Mouse (Mus musculus) ES-Bruce4 (cell line): ENCODE measurements at regions not wholly inside any gene's neighbourhood (a gene's known extent, or its start where the extent isn't known, plus 50 kb on each side); places are given as distances from the start of the nearest gene placed in this dataset.

ENCODE experiments used
- H3K27ac ChIP-seq: 2 replicates; pipeline ENCODE4 v1.5.1; 2012; ENCODE audit warnings: low read length, inconsistent platforms; ENCODE audit not compliant: insufficient read depth
- H3K27me3 ChIP-seq: 2 replicates; pipeline ENCODE4 v1.6.1; 2012; ENCODE audit warnings: mild to moderate bottlenecking, low read length, inconsistent platforms; ENCODE audit not compliant: control insufficient read depth, poor library complexity, insufficient read depth, severe bottlenecking
- H3K36me3 ChIP-seq: 2 replicates; pipeline ENCODE4 v1.6.1; 2012; ENCODE audit warnings: inconsistent platforms, mild to moderate bottlenecking, low read length, moderate library complexity; ENCODE audit not compliant: control insufficient read depth, poor library complexity, insufficient read depth, severe bottlenecking
- H3K4me1 ChIP-seq: one replicate; pipeline ENCODE4 v1.8.1; 2011; ENCODE audit warnings: low read length; ENCODE audit not compliant: control insufficient read depth, insufficient read depth
- H3K4me3 ChIP-seq: 2 replicates; pipeline ENCODE4 v1.5.1; 2011; ENCODE audit warnings: low read depth, mild to moderate bottlenecking, low read length
- H3K9ac ChIP-seq: 2 replicates; pipeline ENCODE4 v1.6.1; 2012; ENCODE audit warnings: low read depth, mild to moderate bottlenecking, inconsistent platforms; ENCODE audit not compliant: poor library complexity, severe bottlenecking
- H3K9me3 ChIP-seq: replicated peaks from 2 replicates; pipeline ENCODE4 v1.6.1; 2012; ENCODE audit warnings: mild to moderate bottlenecking, low read length, inconsistent platforms; ENCODE audit not compliant: control insufficient read depth, poor library complexity, insufficient read depth, severe bottlenecking
- CTCF ChIP-seq: IDR thresholded peaks from one replicate; pipeline ENCODE4 v1.8.1; 2011; ENCODE audit warnings: low read depth, low read length
- EP300 ChIP-seq: IDR thresholded peaks from 2 replicates; pipeline ENCODE4 v1.6.1; 2011; ENCODE audit warnings: low read depth, low read length; ENCODE audit not compliant: insufficient read depth
- POLR2A ChIP-seq: IDR thresholded peaks from one replicate; pipeline ENCODE4 v1.8.1; 2011; ENCODE audit warnings: low read length; ENCODE audit not compliant: insufficient read depth

GRCm38 (mm10) chr1:73070126-73070525 is 54.4 kb upstream of the Tnp1 start:
- H3K9me3 ChIP-seq, result no peaks in the 10 kb centered on the region
- TF ChIP-seq EP300 (no peak), POLR2A (no peak), CTCF (no peak)
- no peak overlapping the region for H3K27ac ChIP-seq
- H3K9ac ChIP-seq, result no peak overlapping the region
- no peak overlapping the region for H3K4me3 ChIP-seq
- no peaks in the 10 kb centered on the region for H3K4me1 ChIP-seq
- no peaks in the 10 kb centered on the region for H3K36me3 ChIP-seq
- H3K27me3 ChIP-seq, result no peaks in the 10 kb centered on the region
